Mouse (Mus musculus) regulatory T cell (primary cell): ENCODE measurements at regions not wholly inside any gene's neighbourhood (a gene's known extent, or its start where the extent isn't known, plus 50 kb on each side); places are given as distances from the start of the nearest gene placed in this dataset.

Experiments used
- in situ Hi-C: fragments of 300-600 bp; cut with MboI, MseI; formaldehyde crosslinking; loops from one replicate; pipeline ENCODE4 v1.15.1; 2025; ENCODE audit warnings: high pct_unique_total_duplicates

DNA sequence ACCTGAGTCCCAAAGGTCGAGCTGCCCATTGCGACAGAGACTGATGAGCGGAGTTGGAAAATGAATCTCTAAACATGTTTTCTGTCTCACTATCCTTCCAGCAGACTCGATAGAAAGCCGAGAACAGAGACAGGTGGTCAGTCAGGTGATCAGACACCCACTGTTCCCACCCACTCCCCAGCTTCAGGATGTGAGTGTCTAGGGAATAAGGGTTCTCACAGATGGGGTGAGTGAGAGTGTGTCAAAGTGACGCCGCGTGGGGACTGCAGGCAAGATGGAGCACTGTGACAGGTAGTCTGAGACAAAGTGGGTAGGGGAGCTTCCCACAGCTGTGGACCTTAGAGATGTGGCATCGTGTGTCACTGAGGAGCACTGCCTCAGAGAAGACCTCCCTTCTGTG, 264.0 kb downstream of the Matn1 start:
- in situ Hi-C loops = no loop called here

DNA sequence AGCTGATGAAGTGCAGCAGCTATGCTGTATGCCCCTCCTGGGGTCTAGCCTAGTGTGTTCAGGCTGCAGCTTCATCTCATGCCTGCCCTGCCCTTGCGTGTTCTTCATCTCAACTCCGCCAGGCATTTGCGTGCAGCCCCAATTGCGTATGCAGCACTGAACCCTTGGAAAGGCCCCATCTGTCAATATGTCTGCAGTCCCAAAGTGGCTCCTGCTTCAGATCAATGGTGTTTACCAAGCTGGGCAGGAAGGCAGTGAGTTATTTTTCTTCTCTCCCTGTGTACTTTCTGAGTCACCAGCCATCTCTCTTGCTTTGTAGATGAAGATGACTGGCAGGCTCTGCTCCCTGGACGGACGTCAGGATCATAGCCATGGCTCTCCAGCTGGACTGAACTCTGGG, 264.5 kb downstream of the Matn1 start:
- in situ Hi-C loops = no loop called here

DNA sequence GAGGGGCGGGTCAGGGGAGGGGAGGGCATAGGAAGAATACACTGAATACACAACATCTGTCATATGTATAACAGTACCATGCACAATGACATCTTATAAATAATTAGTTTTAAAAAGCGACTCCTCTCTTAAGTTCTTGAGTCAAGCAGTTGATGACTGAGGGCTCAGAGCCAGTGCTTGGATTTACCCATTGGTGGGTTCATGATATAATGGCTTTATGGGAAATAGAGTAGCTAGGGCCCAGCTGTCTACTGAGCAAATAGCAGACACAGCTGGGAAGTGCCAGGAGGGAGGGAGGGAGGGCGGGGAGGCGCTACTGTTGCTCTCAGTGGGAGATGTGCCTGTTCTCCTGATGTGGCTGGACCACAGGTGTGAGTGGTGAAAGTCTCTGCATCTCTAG, 268.5 kb downstream of the Matn1 start:
- in situ Hi-C loops = no loop called here

DNA sequence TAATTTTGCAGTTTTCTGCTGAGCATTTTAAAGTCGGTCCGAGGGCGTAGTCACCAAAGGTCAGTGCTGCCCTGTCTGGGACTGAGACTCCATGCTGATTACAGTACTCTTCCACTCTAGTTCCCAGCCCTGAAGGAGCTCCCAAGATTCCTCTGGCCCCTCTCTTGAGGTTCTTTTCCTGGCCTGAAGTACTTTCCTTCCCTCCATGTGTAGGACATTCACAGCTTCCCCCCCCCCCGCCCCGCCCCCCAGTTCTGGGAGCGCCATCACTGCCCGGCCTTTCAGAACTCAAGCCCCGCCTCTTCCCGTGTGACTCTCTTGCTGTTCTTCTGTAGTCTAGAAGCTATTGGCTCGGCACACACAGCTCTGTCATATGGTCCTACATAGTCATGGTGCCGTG, 271.5 kb downstream of the Matn1 start:
- in situ Hi-C loops = no loop called here

DNA sequence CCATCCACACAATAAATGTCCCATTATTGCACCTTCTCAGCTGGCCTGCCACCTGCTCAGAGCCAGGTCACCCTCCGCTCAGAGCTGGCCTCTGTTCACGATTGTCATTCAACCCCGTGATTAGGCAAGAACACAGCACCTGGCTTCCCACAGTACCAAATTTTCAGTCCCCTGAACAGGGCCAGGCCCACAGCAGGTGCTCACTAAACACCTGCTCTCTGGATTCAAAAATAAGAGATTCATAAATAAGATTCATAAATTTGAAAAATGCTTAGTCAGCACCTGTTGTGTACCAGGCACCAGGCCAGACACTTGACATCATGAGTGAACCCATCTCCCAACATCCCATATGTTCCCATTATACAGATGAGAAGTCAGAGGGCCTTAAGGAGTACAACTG, 272.2 kb downstream of the Matn1 start:
- in situ Hi-C loops = no loop called here

DNA sequence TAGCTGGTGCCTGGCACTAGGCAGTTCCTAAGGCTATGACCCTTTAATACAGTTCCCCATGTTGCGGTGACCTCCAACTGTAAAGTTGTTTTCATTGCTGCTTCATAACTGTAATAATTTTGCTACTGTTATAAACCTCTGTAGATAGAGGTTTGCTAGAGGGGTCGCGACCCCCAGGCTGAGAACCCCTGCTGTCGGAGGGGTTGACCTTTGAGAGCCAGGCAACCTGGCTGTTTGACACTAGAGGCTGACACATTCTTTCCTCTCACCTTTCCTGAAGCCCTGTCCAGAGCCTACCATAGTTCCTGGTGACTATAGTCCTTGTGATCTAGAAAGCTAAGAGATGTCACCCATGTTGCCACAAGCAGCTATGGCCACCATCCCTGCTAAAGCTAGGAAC, 272.9 kb downstream of the Matn1 start:
- in situ Hi-C loops = no loop called here

DNA sequence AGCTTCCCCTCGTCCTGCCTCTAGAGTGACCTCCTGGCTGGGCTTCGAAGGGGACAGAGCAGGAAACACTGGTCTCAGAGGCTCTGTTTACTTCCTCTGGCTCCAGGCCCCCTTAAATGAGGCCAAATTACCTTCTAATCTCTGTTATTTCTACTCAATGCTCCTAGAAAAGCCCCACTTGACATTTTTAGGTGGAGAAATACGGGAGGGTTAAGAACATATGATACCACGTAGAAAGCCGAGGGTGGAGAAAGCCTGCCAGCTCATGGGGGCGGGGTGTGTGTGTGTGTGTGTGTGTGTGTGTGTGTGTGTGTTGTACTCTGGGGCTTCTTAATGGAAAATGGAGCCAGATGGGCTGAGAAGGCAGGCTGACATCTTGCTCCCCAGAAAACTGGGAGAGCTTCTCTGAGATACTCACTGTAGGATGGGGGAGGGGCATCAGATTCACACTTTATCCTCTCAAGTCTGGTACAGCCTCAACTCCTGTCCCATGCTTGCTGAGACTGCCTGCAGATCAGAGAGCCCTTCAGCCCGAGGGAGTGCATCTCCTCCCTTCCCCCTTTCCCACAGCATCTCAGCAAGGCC, 273.5 kb downstream of the Matn1 start:
- in situ Hi-C loops = no loop called here

DNA sequence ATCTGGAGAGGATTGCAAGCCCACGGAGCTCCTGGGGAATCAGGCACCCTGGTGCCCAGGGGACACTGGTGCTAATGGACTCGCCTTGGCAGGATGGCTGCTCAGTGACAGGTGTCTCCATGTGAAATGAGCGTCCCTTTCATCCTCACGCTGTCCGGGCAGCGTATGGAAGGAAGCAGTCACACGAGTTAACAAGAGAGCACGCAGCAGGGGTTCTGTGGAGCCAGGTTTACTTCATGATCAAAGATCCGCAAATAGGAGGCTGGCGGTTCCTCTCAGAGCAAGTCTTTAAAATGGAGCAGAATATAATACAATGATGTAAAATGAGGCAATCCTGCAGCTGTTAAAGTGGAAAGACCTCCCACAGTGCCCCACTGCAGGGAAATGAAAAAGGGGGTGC, 276.8 kb downstream of the Matn1 start:
- in situ Hi-C loops = no loop called here

DNA sequence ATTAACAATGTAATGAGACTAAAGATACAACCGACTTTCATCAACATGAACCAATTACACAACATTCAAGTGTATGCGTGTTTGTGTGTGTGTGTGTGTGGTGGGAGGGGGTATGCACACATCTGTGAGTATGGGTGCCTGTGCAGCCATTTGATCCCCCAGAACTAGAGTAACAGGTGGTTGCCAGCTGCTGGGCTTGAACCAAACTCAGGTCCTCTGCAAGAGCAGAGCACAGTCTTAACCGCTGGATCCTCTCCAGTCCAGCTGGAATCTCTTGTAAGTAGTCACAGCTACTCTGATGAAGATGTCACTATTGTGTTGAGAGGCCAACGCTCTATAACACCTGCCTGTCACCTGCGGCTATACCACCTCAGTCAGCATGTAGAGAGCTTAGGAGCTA, 286.2 kb downstream of the Matn1 start:
- in situ Hi-C loops = no loop called here

DNA sequence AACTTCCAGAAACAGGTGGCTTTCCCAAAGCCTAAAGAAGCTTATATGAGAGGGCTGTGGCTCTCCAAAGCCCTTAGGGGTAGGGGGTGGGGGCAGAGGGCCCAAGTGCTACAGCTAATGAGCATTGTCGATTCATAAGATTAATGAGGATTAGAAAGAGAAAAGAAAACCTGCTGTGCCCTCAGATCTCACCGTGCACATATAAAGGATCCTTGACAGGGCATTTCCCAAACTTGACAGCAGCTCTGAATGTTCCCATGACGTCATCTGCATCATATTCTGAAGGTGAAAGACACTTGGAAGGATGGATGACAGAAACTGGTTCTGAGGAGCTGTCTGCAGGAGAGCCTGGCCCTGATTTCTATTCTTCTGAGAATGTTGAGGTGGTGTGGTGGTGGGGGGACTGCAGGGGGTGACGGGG, 292.4 kb downstream of the Matn1 start:
- in situ Hi-C loops = no loop called here

DNA sequence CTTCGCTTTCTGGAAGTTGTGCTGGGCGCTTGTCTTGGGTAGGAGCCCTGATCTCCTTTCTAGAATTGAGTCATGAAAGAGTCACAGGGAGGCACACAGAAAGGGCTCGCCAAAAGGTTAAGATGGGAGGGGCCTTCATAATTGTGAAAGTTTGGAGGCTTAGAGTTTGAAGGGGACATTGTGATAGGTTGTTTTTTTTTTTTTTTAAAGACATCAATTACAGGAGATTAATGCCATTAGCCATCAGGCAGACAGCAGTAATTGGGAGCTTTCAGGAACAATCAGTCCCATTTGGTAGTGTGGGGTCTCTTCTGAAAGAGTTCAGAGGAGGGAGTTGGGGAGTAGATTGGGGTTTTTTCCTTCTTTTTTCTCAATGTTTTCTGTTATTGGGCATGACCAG, 294.4 kb downstream of the Matn1 start:
- in situ Hi-C loops = no loop called here

DNA sequence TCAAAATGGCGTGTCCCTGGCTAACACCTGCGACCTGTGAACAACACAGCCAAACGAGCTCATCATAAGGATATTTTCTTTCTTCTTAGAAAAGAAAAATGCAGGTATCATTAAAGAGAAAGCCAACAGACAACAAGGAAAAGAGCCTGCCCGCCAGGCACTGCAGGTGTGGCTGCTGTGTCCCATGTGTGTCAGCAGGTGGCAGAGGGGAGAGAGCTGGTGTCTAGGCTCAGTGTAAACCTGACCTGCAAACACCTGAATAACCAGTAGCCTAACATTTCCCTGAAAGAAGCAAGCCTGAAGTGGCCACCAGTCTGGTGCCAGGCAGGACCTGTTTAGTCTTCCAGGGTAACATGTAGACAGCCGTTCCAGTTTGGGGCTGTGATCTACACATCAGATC, 294.9 kb downstream of the Matn1 start:
- in situ Hi-C loops = no loop called here

DNA sequence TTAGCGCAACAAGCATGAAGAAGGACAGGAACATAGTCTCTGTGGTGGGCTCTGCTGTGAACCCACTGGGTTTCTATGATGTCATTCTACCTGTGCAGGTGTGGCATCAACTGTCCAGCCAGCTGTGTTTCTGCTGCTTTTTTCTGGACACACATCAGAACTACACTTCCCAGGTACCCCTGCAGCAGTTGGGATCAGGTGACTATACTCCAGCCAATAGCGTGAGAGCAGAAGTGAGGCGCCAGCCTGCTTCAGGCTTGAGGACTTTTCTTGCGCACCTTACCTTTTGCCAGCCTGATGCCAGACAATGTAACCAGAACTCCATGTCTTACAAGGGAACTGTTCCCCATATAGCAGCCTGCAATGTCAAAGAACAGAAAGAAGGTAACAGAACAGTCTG, 296.3 kb downstream of the Matn1 start:
- in situ Hi-C loops = no loop called here

DNA sequence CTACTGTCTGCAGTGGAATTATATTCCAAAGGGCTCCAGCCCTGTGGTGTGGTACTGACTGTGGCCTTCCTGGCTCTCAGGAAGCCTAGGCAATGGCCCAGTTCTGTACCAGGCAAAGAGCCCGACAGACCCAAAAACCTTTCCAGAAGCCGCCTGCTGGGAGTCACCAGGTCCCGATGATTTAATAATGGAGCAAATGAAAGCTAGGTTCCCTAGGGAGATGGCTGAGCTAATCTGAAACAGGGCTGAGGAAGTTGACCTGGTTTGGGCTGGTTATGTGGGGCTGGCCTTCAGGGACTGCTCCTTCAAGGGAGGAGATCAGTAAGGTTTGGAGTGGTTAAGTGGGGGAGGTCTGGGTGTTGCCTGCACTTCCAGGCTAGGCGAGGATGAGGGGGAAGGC, 298.1 kb downstream of the Matn1 start:
- in situ Hi-C loops = no loop called here

DNA sequence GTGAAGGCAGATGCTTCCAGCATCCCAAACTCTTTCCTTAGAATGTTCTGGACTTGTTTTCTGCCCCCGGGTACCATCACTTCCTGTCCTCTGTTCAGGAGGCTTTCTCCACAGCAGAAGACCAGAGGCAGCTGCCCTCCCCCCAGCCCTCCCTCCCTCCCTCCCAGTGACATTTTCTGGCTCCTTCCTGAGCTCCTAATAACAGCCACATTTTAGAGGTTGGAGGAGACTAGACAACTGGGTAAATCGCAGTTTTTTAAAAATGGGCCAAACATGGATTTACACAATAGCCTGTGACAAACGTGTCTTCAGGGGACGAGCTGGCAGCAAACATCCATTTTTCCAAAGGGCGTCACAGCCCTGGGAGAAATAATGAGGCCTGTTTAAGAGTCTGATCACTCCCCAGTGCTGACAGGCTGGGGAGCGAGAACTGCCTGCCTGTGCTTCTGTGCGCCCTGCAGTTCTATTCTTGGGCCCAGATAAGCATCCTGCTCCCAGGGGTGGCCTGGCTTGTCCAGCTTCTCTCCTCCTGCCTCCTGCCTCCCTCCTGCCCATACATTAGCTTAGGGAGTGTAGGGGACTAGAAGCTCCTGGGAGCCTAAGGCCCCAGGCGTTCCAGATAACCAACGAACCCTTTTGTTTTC, 299.7 kb downstream of the Matn1 start:
- in situ Hi-C loops = no loop called here

DNA sequence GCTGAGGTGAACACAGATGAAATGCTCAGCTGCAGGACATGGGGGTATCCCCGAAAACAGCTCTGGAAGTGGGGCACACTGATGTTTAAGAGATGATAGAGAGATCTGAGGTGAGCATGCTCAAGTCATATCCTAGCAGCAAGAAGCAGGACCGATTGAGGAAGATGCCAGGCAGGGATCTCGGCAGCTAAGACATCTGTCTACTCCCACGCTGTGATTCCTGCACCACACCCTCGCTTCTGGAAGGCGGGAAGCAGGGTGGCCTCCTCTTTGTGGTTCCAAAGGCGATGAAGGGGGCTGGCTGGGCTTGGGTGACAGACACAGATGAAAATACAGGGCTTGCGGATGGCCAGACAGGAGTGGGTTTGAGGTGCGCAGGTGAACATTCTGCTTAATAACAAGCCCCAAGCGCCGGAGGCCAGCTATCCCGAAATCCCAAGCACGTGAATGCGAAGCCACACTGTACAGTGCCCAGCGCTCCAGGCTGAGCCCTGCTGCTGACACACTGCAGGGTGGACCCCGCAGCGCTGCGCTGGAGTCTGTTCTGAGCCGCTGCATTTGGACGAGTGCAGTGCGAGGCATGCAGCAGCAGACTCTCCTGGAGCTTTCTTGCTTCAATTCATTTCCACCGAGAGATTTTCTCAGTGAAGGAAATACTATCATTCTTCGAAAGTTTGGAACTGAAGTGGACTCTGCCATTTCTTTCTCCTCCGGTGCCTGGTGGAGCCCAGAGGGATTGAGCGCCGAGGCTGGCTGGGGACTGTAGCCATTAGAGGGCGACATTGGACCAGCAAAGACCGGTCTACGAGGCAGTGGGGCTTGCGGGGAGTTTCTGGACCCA, 308.6 kb downstream of the Matn1 start:
- in situ Hi-C loops = no loop called here

DNA sequence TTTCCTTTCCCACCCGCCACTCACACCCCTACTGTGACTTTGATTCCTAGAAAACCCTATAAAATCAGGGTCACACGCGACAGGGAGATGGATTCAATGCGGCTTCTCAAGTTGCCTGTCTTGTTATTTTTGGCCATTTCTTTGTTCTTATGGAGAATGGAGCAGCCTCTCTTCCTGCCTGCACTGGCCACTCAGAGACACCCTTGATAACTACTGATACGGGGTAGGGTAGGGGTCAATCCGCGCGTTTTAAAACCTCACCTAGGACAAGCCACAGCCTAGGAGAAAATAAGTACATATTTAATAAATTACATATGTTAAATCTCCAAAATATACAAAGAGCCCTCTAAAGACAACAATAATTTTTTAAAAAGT, 309.2 kb downstream of the Matn1 start:
- in situ Hi-C loops = no loop called here

DNA sequence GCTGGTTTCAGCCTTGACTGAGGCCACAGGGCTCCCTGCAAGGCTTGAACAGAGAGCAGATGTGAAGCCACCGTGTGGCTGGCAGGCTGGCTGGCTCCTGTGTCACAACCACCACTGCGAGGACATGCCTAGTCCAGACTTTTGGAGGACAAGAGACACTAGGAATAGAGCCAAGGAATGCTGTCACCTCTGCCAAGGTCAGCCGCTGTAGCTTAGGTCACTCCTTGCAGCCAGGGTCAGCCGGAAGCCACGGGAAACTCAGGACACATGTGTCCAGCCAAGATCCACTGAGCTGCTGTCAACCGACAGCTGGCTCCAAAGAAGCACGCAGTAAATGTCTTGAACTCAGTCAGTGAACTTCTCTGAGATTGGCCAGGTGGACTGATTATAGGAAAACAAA, 310.1 kb downstream of the Matn1 start:
- in situ Hi-C loops = no loop called here

DNA sequence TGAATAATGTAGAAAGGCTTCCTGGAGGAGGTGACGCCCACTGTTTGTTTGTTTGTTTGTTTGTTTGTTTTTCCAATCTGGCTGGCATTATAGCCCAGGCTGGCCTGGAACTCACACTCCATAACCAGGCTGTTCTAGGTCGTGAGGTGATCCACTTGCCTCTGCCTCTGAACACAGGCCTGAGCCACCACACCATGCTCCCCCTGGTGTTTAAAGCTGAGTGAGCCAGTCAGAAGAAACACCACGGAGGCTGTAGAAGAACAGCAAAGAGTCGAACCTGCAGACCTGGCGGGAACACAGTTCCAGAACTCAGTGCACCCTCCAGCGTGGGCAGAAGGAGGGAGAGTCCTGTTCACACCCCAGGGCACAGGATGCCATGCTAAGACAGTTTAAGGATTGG, 310.5 kb downstream of the Matn1 start:
- in situ Hi-C loops = no loop called here

DNA sequence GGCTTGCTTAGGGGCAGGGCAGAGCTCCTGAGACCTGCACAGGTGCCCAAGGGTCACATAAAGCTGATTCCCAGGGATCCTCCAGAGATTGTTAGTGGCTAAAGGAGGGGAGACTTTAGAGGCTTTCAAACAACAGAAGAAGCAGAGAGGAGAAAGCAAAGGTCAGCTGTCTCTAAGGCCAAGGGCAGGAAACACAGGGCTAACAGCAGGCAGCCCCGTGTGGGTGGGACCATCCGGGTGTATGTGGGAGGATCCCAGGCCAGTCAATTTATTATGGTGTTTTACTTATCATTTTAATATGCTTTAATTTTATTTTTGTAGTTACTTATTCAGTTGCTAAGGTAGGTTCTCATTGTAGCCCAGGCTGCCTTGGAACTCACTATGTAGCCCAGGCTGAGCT, 317.1 kb downstream of the Matn1 start:
- in situ Hi-C loops = no loop called here

DNA sequence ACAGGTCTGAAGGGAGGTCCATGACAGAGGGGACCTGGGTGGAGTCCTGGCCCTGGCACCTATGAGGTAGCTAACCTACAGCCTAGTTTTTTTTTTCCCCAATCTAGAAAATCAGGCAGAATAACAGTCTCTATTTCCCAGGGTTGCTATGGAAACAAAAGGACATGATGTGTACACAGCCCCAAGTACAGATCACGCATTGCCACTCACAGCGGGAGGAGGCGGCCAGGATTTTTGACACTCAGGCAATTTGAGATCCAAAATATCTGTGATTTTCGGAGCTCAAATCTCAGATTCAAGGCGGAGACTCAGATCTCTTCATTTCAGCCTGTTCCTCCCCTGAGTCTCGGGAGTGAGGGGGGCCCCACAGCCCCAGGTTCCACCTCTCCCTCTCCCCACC, 318.7 kb downstream of the Matn1 start:
- in situ Hi-C loops = no loop called here

DNA sequence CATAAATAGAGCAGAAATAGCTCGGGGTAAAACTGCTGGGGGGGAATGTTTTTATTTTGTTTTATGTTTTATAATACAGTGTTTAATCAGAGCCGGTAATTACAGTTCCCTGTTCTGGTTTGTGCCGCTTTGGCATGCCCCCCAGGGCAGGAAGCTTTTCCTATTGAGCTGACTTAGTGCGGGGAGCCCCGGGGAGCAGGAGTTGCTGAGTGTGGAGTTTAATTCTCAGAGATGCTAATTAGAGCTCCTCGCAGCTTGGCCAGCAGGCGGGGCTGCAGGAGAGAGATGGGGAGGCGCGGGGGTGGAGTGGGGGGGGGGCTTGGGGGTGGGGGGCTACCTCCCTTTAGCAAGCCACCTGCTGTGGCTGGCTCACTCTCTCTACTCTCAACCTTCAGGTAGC, 322.6 kb downstream of the Matn1 start:
- in situ Hi-C loops = no loop called here

DNA sequence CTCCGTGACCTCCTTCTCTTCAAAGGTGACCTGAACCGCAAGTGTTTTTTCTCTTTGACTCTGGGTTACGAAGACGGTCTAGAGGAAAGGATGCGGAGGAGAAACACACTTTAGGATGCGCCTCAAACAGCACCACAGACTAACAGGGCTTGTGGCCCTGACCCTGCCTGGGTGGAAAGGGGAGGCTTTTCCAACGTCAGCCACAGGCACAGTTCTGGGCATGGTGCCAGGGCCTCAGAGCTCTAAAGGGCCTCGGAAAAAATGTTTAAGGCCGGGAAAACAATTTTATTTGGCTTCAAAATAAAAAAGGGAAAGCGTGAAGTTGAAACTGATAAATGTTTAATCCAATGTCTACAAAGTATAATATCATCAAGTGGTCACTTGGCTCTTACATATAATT, 323.6 kb downstream of the Matn1 start:
- in situ Hi-C loops = no loop called here
